Mouse (Mus musculus) embryonic facial prominence, embryonic 14.5 days (tissue): Measurements from ENCODE around the gene Camk2g. TPM values are rescaled to one million over a fixed set of nuclear protein-coding genes. Genes with fewer than 3 reads are reported as not detected.
A peak's percentile ranks its signal among the peaks of the same experiment; 100 is the strongest.

ENCODE experiments used
- ATAC-seq: fragments of 200-750 bp; cut with Nextera tagmentation; 2 replicates; pipeline ENCODE4 v1.8.0; 2017; ENCODE audit warnings: low read depth, moderate number of reproducible peaks, moderate TSS enrichment
- DNase-seq: peaks from one replicate; pipeline ENCODE4 v3.0.0-alpha.2; 2015; ENCODE audit warnings: low spot score
- H3K27ac ChIP-seq: fragments of 300-500 bp; sonication (generic); replicated peaks from 2 replicates; pipeline ENCODE4 v1.5.1; 2014; ENCODE audit warnings: low read depth, mild to moderate bottlenecking, low read length, moderate library complexity
- H3K27me3 ChIP-seq: fragments of 300-500 bp; sonication (generic); replicated peaks from 2 replicates; pipeline ENCODE4 v1.6.1; 2014; ENCODE audit warnings: low read length; ENCODE audit not compliant: control insufficient read depth, insufficient read depth
- H3K36me3 ChIP-seq: fragments of 300-500 bp; sonication (generic); 2 replicates; pipeline ENCODE4 v1.6.1; 2014; ENCODE audit warnings: low read length, mixed read lengths; ENCODE audit not compliant: control insufficient read depth, insufficient read depth
- H3K4me1 ChIP-seq: fragments of 300-500 bp; sonication (generic); 2 replicates; pipeline ENCODE4 v1.6.1; 2014; ENCODE audit warnings: antibody characterized with exemption, low read length; ENCODE audit not compliant: control insufficient read depth, insufficient read depth
- H3K4me2 ChIP-seq: fragments of 300-500 bp; sonication (generic); 2 replicates; pipeline ENCODE4 v1.6.1; 2014; ENCODE audit warnings: low read depth, mild to moderate bottlenecking, low read length, moderate library complexity, mixed read lengths
- H3K4me3 ChIP-seq: fragments of 300-500 bp; sonication (generic); 2 replicates; pipeline ENCODE4 v1.5.1; 2014; ENCODE audit warnings: low read depth, mild to moderate bottlenecking, low read length
- H3K9ac ChIP-seq: fragments of 300-500 bp; sonication (generic); 2 replicates; pipeline ENCODE4 v1.6.1; 2014; ENCODE audit warnings: low read depth, mild to moderate bottlenecking, low read length, moderate library complexity, mixed read lengths
- H3K9me3 ChIP-seq: fragments of 300-500 bp; sonication (generic); 2 replicates; pipeline ENCODE4 v1.6.1; 2016; ENCODE audit warnings: low read length; ENCODE audit not compliant: control insufficient read depth
- WGBS: fragments of 180-500 bp; shearing (Covaris S2); extraction: QIAGEN DNeasy Blood & Tissue Kit; methylation state at CpG from one replicate; pipeline ENCODE4 v1.1.7; 2014; 5-methylcytosine and 5-hydroxymethylcytosine counted together
- polyA plus RNA-seq: library from polyadenylated mRNA; unstranded; fragments of >200 nt; fragmentation: Nextera tagmentation; extraction: Ambion mirVana; gene quantifications from 2 replicates; pipeline ENCODE4 v1.2.1, GENCODE M21; 2014

The Camk2g gene
- polyA plus RNA-seq, 1 experiment from 2014 or later: 54.6 TPM

GRCm38 (mm10) chr14:20786020-20786419 lies 7.9 kb downstream of the Camk2g start:
- 76% methylated on average over 5 of the region's 5 CpGs for WGBS
- H3K4me2 ChIP-seq: no peak overlapping the region
- H3K4me3 ChIP-seq: no peak overlapping the region
- no peak overlapping the region for H3K27ac ChIP-seq
- H3K27me3 ChIP-seq: no peaks in the 10 kb centered on the region
- H3K36me3 ChIP-seq: peaks cover 93% of the 10 kb centered on the region
- DNase-seq (no peak), ATAC-seq (no peak)
- H3K4me1 ChIP-seq: no peaks in the 10 kb centered on the region
- H3K9me3 ChIP-seq: no peaks in the 10 kb centered on the region
- H3K9ac ChIP-seq: no peak overlapping the region

GRCm38 (mm10) chr14:20785231-20785630 lies 8.7 kb downstream of the Camk2g start:
- peaks cover 93% of the 10 kb centered on the region for H3K36me3 ChIP-seq
- 63% methylated on average over 1 of the region's 1 CpGs for WGBS
- DNase-seq: no peak
- H3K9ac ChIP-seq: no peak overlapping the region
- H3K4me3 ChIP-seq: no peak overlapping the region
- H3K27me3 ChIP-seq: no peaks in the 10 kb centered on the region
- H3K4me1 ChIP-seq: no peaks in the 10 kb centered on the region
- H3K4me2 ChIP-seq: no peak overlapping the region
- no peaks in the 10 kb centered on the region for H3K9me3 ChIP-seq
- ATAC-seq: 0 out of 2 replicates have a peak, but pooled peaks have one; percentile 50
- H3K27ac ChIP-seq: no peak overlapping the region

GRCm38 (mm10) chr14:20784708-20785107 lies 9.2 kb downstream of the Camk2g start:
- Histone ChIP-seq H3K9me3 (no peaks in the 10 kb centered on the region), H3K36me3 (peaks cover 93% of the 10 kb centered on the region), H3K4me1 (no peaks in the 10 kb centered on the region), H3K9ac (no peak overlapping the region), H3K27me3 (no peaks in the 10 kb centered on the region), H3K4me3 (no peak overlapping the region), H3K4me2 (no peak overlapping the region), H3K27ac (no peak overlapping the region)
- ATAC-seq (no peak), DNase-seq (no peak)
- 84% methylated on average over 7 of the region's 7 CpGs for WGBS

GRCm38 (mm10) chr14:20783526-20783925 lies 10.4 kb downstream of the Camk2g start:
- Histone ChIP-seq H3K4me1 (no peaks in the 10 kb centered on the region), H3K36me3 (peaks cover 92% of the 10 kb centered on the region), H3K4me2 (no peak overlapping the region), H3K27ac (no peak overlapping the region), H3K4me3 (no peak overlapping the region), H3K27me3 (no peaks in the 10 kb centered on the region), H3K9ac (no peak overlapping the region), H3K9me3 (no peaks in the 10 kb centered on the region)
- 90% methylated on average over 6 of the region's 6 CpGs for WGBS
- DNase-seq (no peak), ATAC-seq (no peak)

- no peak overlapping the region for H3K27ac ChIP-seq
- H3K27me3 ChIP-seq: no peaks in the 10 kb centered on the region
- no peak overlapping the region for H3K9ac ChIP-seq
- H3K36me3 ChIP-seq: peaks cover 92% of the 10 kb centered on the region
- no peak overlapping the region for H3K4me2 ChIP-seq
- no peaks in the 10 kb centered on the region for H3K4me1 ChIP-seq
- H3K4me3 ChIP-seq: no peak overlapping the region
- WGBS: 87% methylated on average over 7 of the region's 7 CpGs
- DNase-seq: no peak
- H3K9me3 ChIP-seq: no peaks in the 10 kb centered on the region
- ATAC-seq: no peak
Measured at GRCm38 (mm10) chr14:20782860-20783259, 11.0 kb downstream of the Camk2g start.

- Histone ChIP-seq H3K9me3 (no peaks in the 10 kb centered on the region), H3K4me1 (no peaks in the 10 kb centered on the region), H3K9ac (no peak overlapping the region), H3K4me3 (no peak overlapping the region), H3K36me3 (peaks cover 84% of the 10 kb centered on the region), H3K4me2 (no peak overlapping the region), H3K27me3 (no peaks in the 10 kb centered on the region), H3K27ac (no peak overlapping the region)
- 90% methylated on average over 8 of the region's 8 CpGs for WGBS
- ATAC-seq (no peak), DNase-seq (no peak)
Measured at GRCm38 (mm10) chr14:20780217-20780616, 13.7 kb downstream of the Camk2g start.

GRCm38 (mm10) chr14:20778496-20778895 lies 15.4 kb downstream of the Camk2g start:
- H3K4me3 ChIP-seq: no peak overlapping the region
- peaks cover 70% of the 10 kb centered on the region for H3K36me3 ChIP-seq
- WGBS: 82% methylated on average over 8 of the region's 8 CpGs
- no peak overlapping the region for H3K27ac ChIP-seq
- no peaks in the 10 kb centered on the region for H3K9me3 ChIP-seq
- no peaks in the 10 kb centered on the region for H3K4me1 ChIP-seq
- ATAC-seq: no peak
- no peak overlapping the region for H3K4me2 ChIP-seq
- no peak overlapping the region for H3K9ac ChIP-seq
- no peaks in the 10 kb centered on the region for H3K27me3 ChIP-seq
- no peak for DNase-seq

- Histone ChIP-seq H3K4me3 (no peak overlapping the region), H3K9me3 (no peaks in the 10 kb centered on the region), H3K9ac (no peak overlapping the region), H3K4me1 (no peaks in the 10 kb centered on the region), H3K4me2 (no peak overlapping the region), H3K36me3 (peaks cover 57% of the 10 kb centered on the region), H3K27me3 (no peaks in the 10 kb centered on the region), H3K27ac (no peak overlapping the region)
- no peak for ATAC-seq
- 39% methylated on average over 6 of the region's 6 CpGs for WGBS
- DNase-seq: no peak
Measured at GRCm38 (mm10) chr14:20775661-20776060, 18.2 kb downstream of the Camk2g start.

- Histone ChIP-seq H3K4me3 (no peak overlapping the region), H3K36me3 (peaks cover 53% of the 10 kb centered on the region), H3K9ac (no peak overlapping the region), H3K27me3 (no peaks in the 10 kb centered on the region), H3K9me3 (no peaks in the 10 kb centered on the region), H3K4me1 (peaks cover 4% of the 10 kb centered on the region; the same call in 1 of the 2 replicates), H3K4me2 (no peak overlapping the region), H3K27ac (no peak overlapping the region)
- ATAC-seq (peak; percentile 17; the same call in 1 of the 2 replicates), DNase-seq (no peak)
- WGBS: 47% methylated on average over 3 of the region's 3 CpGs
Measured at GRCm38 (mm10) chr14:20773410-20773809, 20.5 kb downstream of the Camk2g start.
